In genomic region chr5:33237600-33238255, GRCm38 (mm10) we compare ENCODE assay signal across 17 mouse cellular contexts. TPM values are rescaled to one million over a fixed set of nuclear protein-coding genes. Genes with fewer than 3 reads are reported as not detected.
DNase-seq lines count a peak whose midpoint lies in the region; ATAC-seq and TF ChIP-seq lines count a peak whose summit lies in the region.
"Had no signal": no experiment of that assay in that cellular context is flagged by ENCODE, and none has a peak within 500 bp of the region (broad histone marks: within the 10 kb centered on the region; RNA-seq: fewer than 3 reads in every experiment).

No protein-coding gene starts in this region.

- peaks cover 16% of the 10 kb centered on the region for H3K36me3 ChIP-seq in heart, embryonic 10.5 days
- no peaks in the 10 kb centered on the region for H3K36me3 ChIP-seq in embryonic facial prominence, embryonic 14.5 days (ENCODE audit: control insufficient read depth, insufficient read depth, low read length)
- H3K36me3 ChIP-seq in lung, postnatal 0 days (ENCODE audit: insufficient read depth, low read length): no peaks in the 10 kb centered on the region

- no peak for ATAC-seq in embryonic facial prominence, embryonic 14.5 days (ENCODE audit: low read depth)
- ATAC-seq in megakaryocyte progenitor cell, adult 5-6 weeks (replicated peaks; ENCODE audit: poor library complexity): peak; percentile 45; the same call in 1 of the 2 replicates
- no peak for ATAC-seq in lung, postnatal 0 days
- ATAC-seq: forebrain, embryonic 15.5 days; midbrain, embryonic 13.5 days had no signal

- no peaks in the 10 kb centered on the region for H3K9me3 ChIP-seq in heart, embryonic 10.5 days
- no peaks in the 10 kb centered on the region for H3K9me3 ChIP-seq in embryonic facial prominence, embryonic 14.5 days (ENCODE audit: control insufficient read depth, low read length)
- H3K9me3 ChIP-seq in lung, postnatal 0 days (ENCODE audit: low read length): no peaks in the 10 kb centered on the region
- H3K9me3 ChIP-seq: embryonic facial prominence, embryonic 12.5 days; forebrain, embryonic 15.5 days; limb, embryonic 13.5 days; midbrain, embryonic 13.5 days had no signal

- H3K9ac ChIP-seq in embryonic facial prominence, embryonic 14.5 days (ENCODE audit: low read depth, low read length): no peak overlapping the region
- no peak overlapping the region for H3K9ac ChIP-seq in lung, postnatal 0 days (replicated peaks; ENCODE audit: low read depth)
- H3K9ac ChIP-seq: embryonic facial prominence, embryonic 12.5 days; forebrain, embryonic 15.5 days; limb, embryonic 13.5 days; midbrain, embryonic 13.5 days had no signal

- no peaks in the 10 kb centered on the region for H3K27me3 ChIP-seq in heart, embryonic 10.5 days (ENCODE audit: insufficient read depth, poor library complexity, severe bottlenecking)
- H3K27me3 ChIP-seq in embryonic facial prominence, embryonic 14.5 days (replicated peaks; ENCODE audit: control insufficient read depth, insufficient read depth, low read length): no peaks in the 10 kb centered on the region
- H3K27me3 ChIP-seq in lung, postnatal 0 days (replicated peaks; ENCODE audit: insufficient read depth, low read length): no peaks in the 10 kb centered on the region
- H3K27me3 ChIP-seq: embryonic facial prominence, embryonic 12.5 days; forebrain, embryonic 15.5 days; limb, embryonic 13.5 days; midbrain, embryonic 13.5 days had no signal

- H3K4me3 ChIP-seq in heart, embryonic 10.5 days: no peak overlapping the region
- no peak overlapping the region for H3K4me3 ChIP-seq in embryonic facial prominence, embryonic 14.5 days (ENCODE audit: low read depth, low read length)
- no peak overlapping the region for H3K4me3 ChIP-seq in lung, postnatal 0 days (ENCODE audit: low read depth, low read length)
- H3K4me3 ChIP-seq: embryonic facial prominence, embryonic 12.5 days; forebrain, embryonic 15.5 days; limb, embryonic 13.5 days; midbrain, embryonic 13.5 days had no signal

- no peak for DNase-seq in heart, embryonic 10.5 days (ENCODE audit: low spot score)
- no peak for DNase-seq in heart, adult 9 months (ENCODE audit: low spot score in 2 of 2)
- peak; percentile 69 for DNase-seq in NIH3T3 (ENCODE audit: low read depth)
- no peak for DNase-seq in embryonic facial prominence, embryonic 14.5 days (ENCODE audit: low spot score)
- no peak for DNase-seq in thymus, postnatal 14 days
- no peak for DNase-seq in lung, postnatal 0 days (ENCODE audit: low spot score)
- DNase-seq in heart, postnatal 25 days (ENCODE audit: low spot score): no peak
- DNase-seq: adrenal gland, postnatal 10 days; heart, postnatal 14 days; layer of hippocampus, adult 9-11 months; right cerebral cortex, adult 18-20 months had no signal

- no peak overlapping the region for H3K4me2 ChIP-seq in embryonic facial prominence, embryonic 14.5 days (ENCODE audit: low read depth, low read length)
- H3K4me2 ChIP-seq in lung, postnatal 0 days (replicated peaks; ENCODE audit: low read depth, low read length): no peak overlapping the region
- H3K4me2 ChIP-seq: embryonic facial prominence, embryonic 12.5 days; forebrain, embryonic 15.5 days; limb, embryonic 13.5 days; midbrain, embryonic 13.5 days had no signal

- no peak for TF ChIP-seq EP300 in lung, postnatal 0 days (IDR thresholded peaks at IDR 0.05)

- no peak for TF ChIP-seq CTCF in lung, postnatal 0 days (IDR thresholded peaks at IDR 0.05)

- H3K27ac ChIP-seq in heart, embryonic 10.5 days: peak overlapping the region; percentile 47
- H3K27ac ChIP-seq in embryonic facial prominence, embryonic 14.5 days (replicated peaks; ENCODE audit: low read depth, low read length): peak overlapping the region; percentile 28; the same call in 1 of the 2 replicates
- no peak overlapping the region for H3K27ac ChIP-seq in lung, postnatal 0 days (ENCODE audit: low read length)
- H3K27ac ChIP-seq: embryonic facial prominence, embryonic 12.5 days; forebrain, embryonic 15.5 days; limb, embryonic 13.5 days; midbrain, embryonic 13.5 days had no signal

- intact Hi-C loops in heart, postnatal 25 days (cut with DNase I): no loop called here

- H3K4me1 ChIP-seq in heart, embryonic 10.5 days: peaks cover 65% of the 10 kb centered on the region
- peaks cover 15% of the 10 kb centered on the region; the same call in 1 of the 2 replicates for H3K4me1 ChIP-seq in embryonic facial prominence, embryonic 14.5 days (ENCODE audit: control insufficient read depth, insufficient read depth, low read length)
- no peaks in the 10 kb centered on the region; the same call in 1 of the 2 replicates for H3K4me1 ChIP-seq in lung, postnatal 0 days (ENCODE audit: insufficient read depth, low read depth, low read length)
- H3K4me1 ChIP-seq: forebrain, embryonic 15.5 days had no signal

- WGBS in heart, embryonic 10.5 days: 88% methylated on average over 11 of the region's 11 CpGs
- 73% methylated on average over 11 of the region's 11 CpGs for WGBS in embryonic facial prominence, embryonic 14.5 days
- WGBS in lung, postnatal 0 days: 76% methylated on average over 11 of the region's 11 CpGs

RNA-seq across cellular contexts. Expression of gene Spon2, which starts 19.5 kb away (rescaled TPM):
- 16.9 and 27.0 TPM in 2 replicates for polyA plus RNA-seq in heart, embryonic 10.5 days (2016; fragmentation: Nextera tagmentation; extraction: Ambion mirVana)
- polyA plus RNA-seq in embryonic facial prominence, embryonic 14.5 days (2014; fragmentation: Nextera tagmentation; extraction: Ambion mirVana): 21.7 and 27.1 TPM in 2 replicates
- 1.1 and 3.4 TPM in 2 replicates for total RNA-seq in megakaryocyte progenitor cell, adult 5-6 weeks (2015)
- total RNA-seq in megakaryocyte progenitor cell, adult 5-6 weeks (2017): 1.2 and 2.1 TPM in 2 replicates
- 89.5 and 111 TPM in 2 replicates for polyA plus RNA-seq in lung, postnatal 0 days (2015; fragmentation: Nextera tagmentation; extraction: Ambion mirVana)
- total RNA-seq in heart, postnatal 25 days (2021): 10 to 100 TPM in 1 of 2 experiments, 1 to 10 TPM in 1; 3.4 to 13.6 TPM
- total RNA-seq: granulocyte monocyte progenitor cell, adult 5-6 weeks had no signal

RNA-seq across cellular contexts. Expression of gene Ctbp1, which starts 37.1 kb away (rescaled TPM):
- polyA plus RNA-seq in heart, embryonic 10.5 days (2016; fragmentation: Nextera tagmentation; extraction: Ambion mirVana): 280 and 331 TPM in 2 replicates
- polyA plus RNA-seq in embryonic facial prominence, embryonic 14.5 days (2014; fragmentation: Nextera tagmentation; extraction: Ambion mirVana): 290 and 337 TPM in 2 replicates
- total RNA-seq in megakaryocyte progenitor cell, adult 5-6 weeks (2015): 108 and 115 TPM in 2 replicates
- total RNA-seq in megakaryocyte progenitor cell, adult 5-6 weeks (2017): 139 and 141 TPM in 2 replicates
- 193 and 194 TPM in 2 replicates for polyA plus RNA-seq in lung, postnatal 0 days (2015; fragmentation: Nextera tagmentation; extraction: Ambion mirVana)
- total RNA-seq in heart, postnatal 25 days (2021): 100 to 1,000 TPM; 208 to 209 TPM
